Mouse (Mus musculus) liver, postnatal 0 days (tissue): ENCODE data around the gene Slc38a4.

ENCODE experiments used
- CTCF ChIP-seq: sonication (generic); IDR thresholded peaks from 2 replicates; pipeline ENCODE4 v1.5.1; 2016; ENCODE audit warnings: antibody characterized with exemption, low read depth
- EP300 ChIP-seq: IDR thresholded peaks from 2 replicates; pipeline ENCODE4 v1.6.1; 2016; ENCODE audit warnings: antibody characterized with exemption, low read depth, mild to moderate bottlenecking

DNA sequence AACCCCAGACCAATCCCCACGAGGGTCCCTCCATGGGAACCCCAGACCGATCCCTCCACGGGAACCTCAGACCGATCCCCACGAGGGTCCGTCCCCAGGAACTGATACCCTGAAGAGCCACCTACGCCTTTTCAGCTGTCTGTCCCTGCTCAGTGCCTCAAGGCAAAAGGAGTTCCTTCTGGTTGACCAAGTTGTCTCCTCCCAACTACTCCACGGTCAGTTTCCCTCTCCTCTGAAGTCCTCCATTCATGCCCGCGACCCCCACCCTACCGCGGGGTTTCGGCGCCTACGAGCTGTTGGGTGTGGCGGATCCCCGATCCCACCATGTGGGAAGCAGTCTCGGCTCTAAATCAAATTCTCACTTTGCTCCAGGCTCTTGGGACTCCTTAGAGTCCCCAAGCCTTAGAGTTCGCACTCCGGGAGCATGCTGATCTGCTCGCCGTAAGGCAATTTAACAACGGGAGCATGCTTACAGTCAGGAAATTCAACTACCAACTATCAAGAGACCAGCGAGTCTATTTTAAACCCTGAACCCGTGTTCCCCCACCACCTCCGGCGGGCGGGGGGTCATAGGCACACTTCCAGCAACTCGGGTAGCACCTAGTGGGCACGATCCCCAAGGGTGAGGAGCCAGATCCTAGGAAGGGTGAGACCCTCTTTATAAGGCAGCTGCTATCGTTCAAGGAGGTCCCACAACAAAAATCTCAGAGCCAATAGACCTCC is 828 bp downstream of the Slc38a4 start:
- TF ChIP-seq CTCF (no peak), EP300 (no peak)
